Mouse (Mus musculus): Measurements from ENCODE around the gene Sf3b3. TPM values are rescaled to one million over a fixed set of nuclear protein-coding genes. Genes with fewer than 3 reads are reported as not detected.

Gene Sf3b3
- polyA plus RNA-seq (2014; fragmentation: Nextera tagmentation; extraction: Ambion mirVana), result 187 and 214 TPM in 2 replicates

- WGBS, result under 1% methylated on average over 53 of the region's 53 CpGs
These were observed at the start of gene Sf3b3, which contains the start of gene Cog4 for GRCm38 (mm10) chr8:110846405-110847170. TSS of gene Sf3b3 (minus strand) at chr8:110846787. TSS of gene Cog4 (plus strand) at chr8:110846600.

GRCm38 (mm10) chr8:110895812-110896211 is 49.2 kb upstream of the Sf3b3 start:
- Histone ChIP-seq H3K4me3 (ENCODE audit: low read depth, low read length) (no peak overlapping the region), H3K27me3 (replicated peaks; ENCODE audit: control insufficient read depth, insufficient read depth, low read length) (no peaks in the 10 kb centered on the region), H3K27ac (ENCODE audit: low read depth, low read length) (no peak overlapping the region), H3K4me1 (replicated peaks; ENCODE audit: control insufficient read depth, insufficient read depth, low read length) (no peaks in the 10 kb centered on the region), H3K36me3 (ENCODE audit: control insufficient read depth, insufficient read depth, low read length) (peaks cover 7% of the 10 kb centered on the region; the same call in 1 of the 2 replicates), H3K4me2 (no peak overlapping the region), H3K9me3 (ENCODE audit: control insufficient read depth, low read length) (no peaks in the 10 kb centered on the region), H3K9ac (ENCODE audit: low read depth, low read length) (no peak overlapping the region)
- DNase-seq (ENCODE audit: low spot score), result no peak
- ATAC-seq (replicated peaks; ENCODE audit: low FRiP score), result no peak
- 91% methylated on average over 13 of the region's 13 CpGs for WGBS

More at GRCm38 (mm10) chr8:110846405-110847170, at the start of gene Sf3b3, which contains the start of gene Cog4:
- peak; percentile 83 for DNase-seq (ENCODE audit: low spot score)
- Histone ChIP-seq H3K4me1 (replicated peaks; ENCODE audit: control insufficient read depth, insufficient read depth, low read length) (peaks cover 16% of the 10 kb centered on the region), H3K9ac (ENCODE audit: low read depth, low read length) (peak within 1 kb of the TSS; percentile 97), H3K27ac (ENCODE audit: low read depth, low read length) (peak within 1 kb of the TSS; percentile 64), H3K9me3 (ENCODE audit: control insufficient read depth, low read length) (no peaks in the 10 kb centered on the region), H3K4me2 (peak within 1 kb of the TSS; percentile 93), H3K36me3 (ENCODE audit: control insufficient read depth, insufficient read depth, low read length) (peaks cover 38% of the 10 kb centered on the region), H3K27me3 (replicated peaks; ENCODE audit: control insufficient read depth, insufficient read depth, low read length) (no peaks in the 10 kb centered on the region), H3K4me3 (ENCODE audit: low read depth, low read length) (peak within 1 kb of the TSS; percentile 78)
- peak; percentile 85 for ATAC-seq (replicated peaks; ENCODE audit: low FRiP score)

- Histone ChIP-seq H3K9ac (ENCODE audit: low read depth, low read length) (no peak overlapping the region), H3K27ac (ENCODE audit: low read depth, low read length) (no peak overlapping the region), H3K4me3 (ENCODE audit: low read depth, low read length) (no peak overlapping the region), H3K4me2 (no peak overlapping the region), H3K4me1 (replicated peaks; ENCODE audit: control insufficient read depth, insufficient read depth, low read length) (no peaks in the 10 kb centered on the region), H3K36me3 (ENCODE audit: control insufficient read depth, insufficient read depth, low read length) (peaks cover 7% of the 10 kb centered on the region; the same call in 1 of the 2 replicates), H3K27me3 (replicated peaks; ENCODE audit: control insufficient read depth, insufficient read depth, low read length) (no peaks in the 10 kb centered on the region), H3K9me3 (ENCODE audit: control insufficient read depth, low read length) (no peaks in the 10 kb centered on the region)
- WGBS, result 68% methylated on average over 9 of the region's 9 CpGs
- ATAC-seq (replicated peaks; ENCODE audit: low FRiP score) (no peak), DNase-seq (ENCODE audit: low spot score) (no peak)
These were observed 48.7 kb upstream of the Sf3b3 start for GRCm38 (mm10) chr8:110895254-110895653.

- no peaks in the 10 kb centered on the region for H3K9me3 ChIP-seq (ENCODE audit: control insufficient read depth, low read length)
- no peaks in the 10 kb centered on the region for H3K27me3 ChIP-seq (replicated peaks; ENCODE audit: control insufficient read depth, insufficient read depth, low read length)
- DNase-seq (ENCODE audit: low spot score), result no peak
- peaks cover 7% of the 10 kb centered on the region; the same call in 1 of the 2 replicates for H3K36me3 ChIP-seq (ENCODE audit: control insufficient read depth, insufficient read depth, low read length)
- no peak overlapping the region for H3K27ac ChIP-seq (ENCODE audit: low read depth, low read length)
- no peak for ATAC-seq (replicated peaks; ENCODE audit: low FRiP score)
- no peak overlapping the region for H3K9ac ChIP-seq (ENCODE audit: low read depth, low read length)
- no peak overlapping the region for H3K4me2 ChIP-seq
- H3K4me3 ChIP-seq (ENCODE audit: low read depth, low read length), result no peak overlapping the region
- 81% methylated on average over 10 of the region's 10 CpGs for WGBS
- no peaks in the 10 kb centered on the region for H3K4me1 ChIP-seq (replicated peaks; ENCODE audit: control insufficient read depth, insufficient read depth, low read length)
These were observed 48.3 kb upstream of the Sf3b3 start for GRCm38 (mm10) chr8:110894851-110895250.

GRCm38 (mm10) chr8:110892913-110893312 is 46.3 kb upstream of the Sf3b3 start:
- Histone ChIP-seq H3K36me3 (ENCODE audit: control insufficient read depth, insufficient read depth, low read length) (peaks cover 7% of the 10 kb centered on the region; the same call in 1 of the 2 replicates), H3K4me3 (ENCODE audit: low read depth, low read length) (no peak overlapping the region), H3K9ac (ENCODE audit: low read depth, low read length) (no peak overlapping the region), H3K27me3 (replicated peaks; ENCODE audit: control insufficient read depth, insufficient read depth, low read length) (no peaks in the 10 kb centered on the region), H3K27ac (ENCODE audit: low read depth, low read length) (no peak overlapping the region), H3K4me1 (replicated peaks; ENCODE audit: control insufficient read depth, insufficient read depth, low read length) (no peaks in the 10 kb centered on the region; the same call in 1 of the 2 replicates), H3K9me3 (ENCODE audit: control insufficient read depth, low read length) (no peaks in the 10 kb centered on the region), H3K4me2 (no peak overlapping the region)
- ATAC-seq (replicated peaks; ENCODE audit: low FRiP score) (no peak), DNase-seq (ENCODE audit: low spot score) (no peak)
- WGBS, result 97% methylated on average over 2 of the region's 2 CpGs

GRCm38 (mm10) chr8:110892040-110892439 is 45.5 kb upstream of the Sf3b3 start:
- Histone ChIP-seq H3K4me2 (no peak overlapping the region), H3K4me3 (ENCODE audit: low read depth, low read length) (no peak overlapping the region), H3K9ac (ENCODE audit: low read depth, low read length) (no peak overlapping the region), H3K36me3 (ENCODE audit: control insufficient read depth, insufficient read depth, low read length) (peaks cover 10% of the 10 kb centered on the region; the same call in 1 of the 2 replicates), H3K9me3 (ENCODE audit: control insufficient read depth, low read length) (no peaks in the 10 kb centered on the region), H3K4me1 (replicated peaks; ENCODE audit: control insufficient read depth, insufficient read depth, low read length) (no peaks in the 10 kb centered on the region; the same call in 1 of the 2 replicates), H3K27me3 (replicated peaks; ENCODE audit: control insufficient read depth, insufficient read depth, low read length) (no peaks in the 10 kb centered on the region), H3K27ac (ENCODE audit: low read depth, low read length) (no peak overlapping the region)
- DNase-seq (ENCODE audit: low spot score), result no peak
- 92% methylated on average over 7 of the region's 7 CpGs for WGBS
- ATAC-seq (replicated peaks; ENCODE audit: low FRiP score), result no peak

- no peaks in the 10 kb centered on the region; the same call in 1 of the 2 replicates for H3K4me1 ChIP-seq (replicated peaks; ENCODE audit: control insufficient read depth, insufficient read depth, low read length)
- H3K4me3 ChIP-seq (ENCODE audit: low read depth, low read length), result no peak overlapping the region
- no peak overlapping the region for H3K9ac ChIP-seq (ENCODE audit: low read depth, low read length)
- peaks cover 10% of the 10 kb centered on the region; the same call in 1 of the 2 replicates for H3K36me3 ChIP-seq (ENCODE audit: control insufficient read depth, insufficient read depth, low read length)
- WGBS, result 79% methylated on average over 12 of the region's 12 CpGs
- peak; percentile 35 for ATAC-seq (replicated peaks; ENCODE audit: low FRiP score)
- no peak overlapping the region for H3K4me2 ChIP-seq
- no peaks in the 10 kb centered on the region for H3K9me3 ChIP-seq (ENCODE audit: control insufficient read depth, low read length)
- no peak overlapping the region for H3K27ac ChIP-seq (ENCODE audit: low read depth, low read length)
- no peak for DNase-seq (ENCODE audit: low spot score)
- H3K27me3 ChIP-seq (replicated peaks; ENCODE audit: control insufficient read depth, insufficient read depth, low read length), result no peaks in the 10 kb centered on the region
These were observed 43.4 kb upstream of the Sf3b3 start for GRCm38 (mm10) chr8:110889904-110890470.

- Histone ChIP-seq H3K4me2 (no peak overlapping the region), H3K27me3 (replicated peaks; ENCODE audit: control insufficient read depth, insufficient read depth, low read length) (no peaks in the 10 kb centered on the region), H3K9me3 (ENCODE audit: control insufficient read depth, low read length) (no peaks in the 10 kb centered on the region), H3K9ac (ENCODE audit: low read depth, low read length) (no peak overlapping the region), H3K27ac (ENCODE audit: low read depth, low read length) (no peak overlapping the region), H3K36me3 (ENCODE audit: control insufficient read depth, insufficient read depth, low read length) (peaks cover 15% of the 10 kb centered on the region; the same call in 1 of the 2 replicates), H3K4me1 (replicated peaks; ENCODE audit: control insufficient read depth, insufficient read depth, low read length) (no peaks in the 10 kb centered on the region; the same call in 1 of the 2 replicates), H3K4me3 (ENCODE audit: low read depth, low read length) (no peak overlapping the region)
- no peak for ATAC-seq (replicated peaks; ENCODE audit: low FRiP score)
- no peak for DNase-seq (ENCODE audit: low spot score)
- WGBS, result 85% methylated on average over 16 of the region's 16 CpGs
These were observed 42.3 kb upstream of the Sf3b3 start for GRCm38 (mm10) chr8:110888860-110889259.

All from liver, embryonic 11.5 days (tissue).